Mouse (Mus musculus) liver, embryonic 15.5 days (tissue): ENCODE data around the gene Fam168b. TPM values are rescaled to one million over a fixed set of nuclear protein-coding genes. Genes with fewer than 3 reads are reported as not detected.

Source experiments
- ATAC-seq: fragments of 200-750 bp; cut with Nextera tagmentation; 2 replicates; pipeline ENCODE4 v1.8.0; 2017; ENCODE audit warnings: moderate number of reproducible peaks, mild to moderate bottlenecking, moderate library complexity; ENCODE audit not compliant: insufficient read depth
- H3K27ac ChIP-seq: fragments of 300-500 bp; sonication (generic); replicated peaks from 2 replicates; pipeline ENCODE4 v1.5.1; 2015; ENCODE audit warnings: mild to moderate bottlenecking, inconsistent platforms
- H3K27me3 ChIP-seq: fragments of 300-500 bp; sonication (generic); 2 replicates; pipeline ENCODE4 v1.6.1; 2015; ENCODE audit warnings: mild to moderate bottlenecking, inconsistent platforms
- H3K36me3 ChIP-seq: fragments of 300-500 bp; sonication (generic); replicated peaks from 2 replicates; pipeline ENCODE4 v1.6.1; 2015; ENCODE audit warnings: moderate library complexity, mild to moderate bottlenecking, inconsistent platforms
- H3K4me1 ChIP-seq: fragments of 300-500 bp; sonication (generic); replicated peaks from 2 replicates; pipeline ENCODE4 v1.6.1; 2015; ENCODE audit warnings: inconsistent platforms
- H3K4me2 ChIP-seq: fragments of 300-500 bp; sonication (generic); 2 replicates; pipeline ENCODE4 v1.6.1; 2015; ENCODE audit warnings: moderate library complexity, mild to moderate bottlenecking, inconsistent platforms
- H3K4me3 ChIP-seq: fragments of 300-500 bp; sonication (generic); replicated peaks from 2 replicates; pipeline ENCODE4 v1.5.1; 2015; ENCODE audit warnings: mild to moderate bottlenecking, inconsistent platforms
- H3K9ac ChIP-seq: fragments of 300-500 bp; sonication (generic); 2 replicates; pipeline ENCODE4 v1.6.1; 2015; ENCODE audit warnings: moderate library complexity, mild to moderate bottlenecking, inconsistent platforms
- H3K9me3 ChIP-seq: fragments of 300-500 bp; sonication (generic); replicated peaks from 2 replicates; pipeline ENCODE4 v1.6.1; 2016; ENCODE audit warnings: inconsistent platforms
- WGBS: fragments of 180-500 bp; shearing (Covaris S2); methylation state at CpG from one replicate; pipeline ENCODE4 v1.1.7; 2015; ENCODE audit warnings: mixed read lengths; ENCODE audit not compliant: insufficient replicate concordance; 5-methylcytosine and 5-hydroxymethylcytosine counted together
- polyA plus RNA-seq: library from polyadenylated mRNA; unstranded; fragments of >200 nt; fragmentation: Nextera tagmentation; extraction: Ambion mirVana; gene quantifications from 2 replicates; pipeline ENCODE4 v1.2.1, GENCODE M21; 2015

Gene Fam168b
- polyA plus RNA-seq, 1 experiment from 2014 or later, result 15.1 TPM

DNA sequence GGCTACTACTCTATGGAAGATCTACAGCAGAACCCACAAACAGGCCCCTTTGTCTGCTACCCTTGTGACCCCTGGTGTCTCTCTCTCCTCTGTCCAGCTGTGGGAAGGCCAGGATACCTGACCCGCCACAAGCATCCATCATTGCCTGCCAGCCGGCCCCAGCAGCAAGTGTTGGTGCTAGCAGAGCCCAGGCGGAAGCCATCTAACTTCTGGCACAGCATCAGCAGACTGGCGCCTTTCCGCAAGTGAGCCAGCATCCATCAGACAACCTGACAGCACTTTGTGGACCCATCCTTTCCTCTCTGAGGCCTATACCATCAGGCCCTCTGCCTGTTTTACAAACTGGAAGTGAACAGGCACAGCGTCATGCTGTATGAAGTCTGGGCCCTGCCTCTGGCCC, 31.3 kb downstream of the Fam168b start:
- Histone ChIP-seq H3K9me3 (no peaks in the 10 kb centered on the region), H3K9ac (no peak overlapping the region), H3K4me3 (no peak overlapping the region), H3K4me1 (no peaks in the 10 kb centered on the region), H3K27ac (no peak overlapping the region), H3K4me2 (no peak overlapping the region), H3K27me3 (no peaks in the 10 kb centered on the region), H3K36me3 (peaks cover 46% of the 10 kb centered on the region)
- ATAC-seq, result no peak
- WGBS, result 79% methylated on average over 6 of the region's 6 CpGs

DNA sequence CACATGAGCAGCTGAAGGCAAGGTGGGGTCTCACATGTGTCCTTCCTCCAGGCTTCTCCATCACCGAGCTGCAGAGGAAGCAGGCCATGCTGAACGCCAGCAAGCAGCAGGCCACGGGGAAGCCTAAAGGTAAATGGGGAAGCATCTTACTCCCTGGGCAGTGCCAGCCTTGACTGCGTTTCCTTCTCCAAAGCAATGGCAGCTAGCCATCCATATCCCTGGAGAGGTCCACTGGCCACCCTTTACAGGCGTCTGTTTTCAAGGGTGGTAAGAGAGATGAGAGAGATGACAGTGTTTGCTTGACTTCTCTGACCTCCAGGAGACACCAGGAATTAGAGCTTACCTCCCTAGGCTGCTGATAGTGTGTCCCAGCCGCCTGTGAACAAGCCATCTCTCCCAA, 31.8 kb downstream of the Fam168b start:
- WGBS, result 72% methylated on average over 6 of the region's 6 CpGs
- Histone ChIP-seq H3K9ac (no peak overlapping the region), H3K27me3 (no peaks in the 10 kb centered on the region; the same call in 1 of the 2 replicates), H3K36me3 (peaks cover 41% of the 10 kb centered on the region), H3K4me1 (peaks cover 5% of the 10 kb centered on the region), H3K4me3 (no peak overlapping the region), H3K4me2 (no peak overlapping the region), H3K27ac (no peak overlapping the region), H3K9me3 (no peaks in the 10 kb centered on the region)
- ATAC-seq, result no peak

DNA sequence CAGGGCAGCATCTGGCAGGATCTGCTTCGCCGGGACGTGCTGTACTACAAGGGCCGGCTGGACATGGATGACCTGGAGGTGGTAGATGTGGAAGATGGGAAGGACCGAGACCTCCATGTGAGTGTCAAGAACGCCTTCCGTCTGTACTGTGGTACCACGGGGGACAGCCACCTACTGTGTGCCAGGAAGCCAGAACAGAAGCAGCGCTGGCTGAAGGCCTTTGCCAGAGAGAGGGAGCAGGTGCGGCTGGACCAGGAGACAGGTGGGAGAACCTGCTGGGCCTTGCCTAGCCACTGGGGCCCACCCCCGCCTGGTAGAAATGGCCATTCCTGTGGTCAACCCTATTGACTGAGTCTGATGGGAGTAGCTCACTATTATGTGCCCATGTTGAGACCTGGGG, 32.6 kb downstream of the Fam168b start:
- Histone ChIP-seq H3K27ac (no peak overlapping the region), H3K9me3 (no peaks in the 10 kb centered on the region), H3K4me1 (peaks cover 5% of the 10 kb centered on the region), H3K36me3 (peaks cover 33% of the 10 kb centered on the region), H3K4me3 (no peak overlapping the region), H3K4me2 (no peak overlapping the region), H3K9ac (no peak overlapping the region), H3K27me3 (no peaks in the 10 kb centered on the region; the same call in 1 of the 2 replicates)
- 86% methylated on average over 11 of the region's 11 CpGs for WGBS
- ATAC-seq, result no peak

DNA sequence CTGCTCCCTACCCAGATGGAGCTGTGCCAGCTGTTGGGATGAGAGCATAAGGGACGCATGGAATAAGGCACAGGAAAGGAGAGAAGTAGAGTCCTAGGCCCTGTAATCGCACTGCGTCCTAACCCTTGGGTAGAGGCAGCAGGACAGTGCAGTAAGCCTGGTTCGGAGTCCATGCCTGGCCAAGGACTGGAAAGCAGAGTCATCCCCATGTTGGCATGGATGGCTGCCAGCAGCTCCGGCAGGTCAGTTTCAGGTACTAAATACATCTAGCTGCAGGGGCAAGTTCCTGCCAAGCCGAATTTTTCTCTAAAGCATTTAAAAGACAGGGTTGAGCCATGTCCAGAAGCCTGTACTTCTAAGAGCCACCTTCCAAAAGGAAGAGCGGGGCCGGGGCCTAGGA, 34.4 kb downstream of the Fam168b start:
- H3K9me3 ChIP-seq, result no peaks in the 10 kb centered on the region
- H3K4me2 ChIP-seq, result no peak overlapping the region
- H3K4me1 ChIP-seq, result peaks cover 5% of the 10 kb centered on the region
- no peak overlapping the region for H3K27ac ChIP-seq
- no peaks in the 10 kb centered on the region; the same call in 1 of the 2 replicates for H3K27me3 ChIP-seq
- H3K36me3 ChIP-seq, result peaks cover 15% of the 10 kb centered on the region
- H3K4me3 ChIP-seq, result no peak overlapping the region
- ATAC-seq, result no peak
- WGBS, result 84% methylated on average over 8 of the region's 8 CpGs
- H3K9ac ChIP-seq, result no peak overlapping the region

DNA sequence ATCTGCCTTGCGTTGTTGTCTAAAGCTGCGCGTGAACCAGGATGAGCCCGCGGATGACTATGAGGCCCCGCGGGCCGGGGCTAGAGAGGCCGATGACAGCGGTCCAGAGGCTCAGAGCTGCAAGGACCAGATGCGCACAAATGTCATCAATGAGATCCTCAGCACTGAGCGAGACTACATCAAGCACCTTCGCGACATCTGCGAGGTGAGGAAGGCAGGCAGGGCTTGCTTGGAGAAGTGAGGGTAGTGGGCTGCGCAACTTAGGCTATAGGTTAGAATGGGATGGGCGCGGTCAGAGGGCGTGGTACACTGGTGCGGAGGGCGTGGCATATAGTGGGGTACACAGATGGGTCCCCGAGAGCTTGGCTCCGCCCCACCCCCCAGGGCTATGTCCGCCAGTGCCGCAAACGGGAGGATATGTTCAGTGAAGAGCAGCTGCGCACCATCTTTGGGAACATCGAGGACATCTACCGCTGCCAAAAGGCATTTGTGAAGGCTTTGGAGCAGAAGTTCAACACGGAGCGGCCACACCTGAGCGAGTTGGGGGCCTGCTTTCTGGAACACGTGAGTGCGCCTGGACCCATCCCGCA, 36.8 kb downstream of the Fam168b start:
- Histone ChIP-seq H3K4me2 (no peak overlapping the region), H3K4me1 (peaks cover 20% of the 10 kb centered on the region), H3K36me3 (no peaks in the 10 kb centered on the region), H3K27me3 (no peaks in the 10 kb centered on the region; the same call in 1 of the 2 replicates), H3K27ac (no peak overlapping the region), H3K9me3 (no peaks in the 10 kb centered on the region), H3K9ac (no peak overlapping the region), H3K4me3 (no peak overlapping the region)
- no peak for ATAC-seq
- WGBS, result 43% methylated on average over 35 of the region's 35 CpGs

DNA sequence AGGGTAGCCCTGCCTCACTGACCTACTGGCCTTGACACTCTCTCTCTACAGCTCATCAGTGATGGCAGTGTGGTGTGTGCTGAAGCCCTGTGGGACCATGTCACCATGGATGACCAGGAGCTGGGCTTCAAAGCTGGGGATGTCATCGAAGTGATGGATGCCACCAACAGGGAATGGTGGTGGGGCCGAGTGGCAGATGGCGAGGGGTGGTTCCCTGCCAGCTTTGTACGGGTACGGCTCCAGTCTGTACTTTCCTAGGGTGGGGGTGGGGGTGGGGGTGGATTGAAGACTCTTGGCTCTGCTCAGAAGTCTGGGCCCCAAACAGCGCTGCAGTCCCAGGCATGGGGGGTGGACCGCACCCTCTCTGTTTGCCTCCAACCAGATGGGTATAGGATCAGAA, 38.0 kb downstream of the Fam168b start:
- Histone ChIP-seq H3K9ac (no peak overlapping the region), H3K4me3 (no peak overlapping the region), H3K4me1 (peaks cover 21% of the 10 kb centered on the region), H3K27ac (no peak overlapping the region), H3K4me2 (no peak overlapping the region), H3K27me3 (no peaks in the 10 kb centered on the region; the same call in 1 of the 2 replicates), H3K9me3 (no peaks in the 10 kb centered on the region), H3K36me3 (no peaks in the 10 kb centered on the region)
- 85% methylated on average over 7 of the region's 7 CpGs for whole genome bisulfite sequencing
- no peak for ATAC-seq

DNA sequence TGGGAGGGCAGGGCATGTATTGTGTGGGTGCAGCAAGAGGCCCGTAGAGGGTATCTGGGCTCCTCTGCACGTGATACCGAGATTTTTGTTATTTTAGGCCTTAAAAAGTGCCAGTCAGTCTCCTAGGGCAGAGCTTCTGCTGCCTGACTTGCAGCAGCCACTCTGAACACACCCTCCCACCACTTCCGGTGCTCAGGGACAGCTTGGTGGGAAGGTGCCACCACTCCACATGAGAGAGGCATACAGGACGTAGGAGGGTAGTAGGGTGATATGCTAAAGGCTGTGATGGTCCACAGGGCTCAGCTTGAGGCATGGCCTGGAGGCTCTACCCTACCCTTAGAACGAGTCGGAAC, 40.6 kb downstream of the Fam168b start:
- no peak for ATAC-seq
- WGBS, result 19% methylated on average over 7 of the region's 7 CpGs
- Histone ChIP-seq H3K9me3 (no peaks in the 10 kb centered on the region), H3K27ac (no peak overlapping the region), H3K4me3 (peak overlapping the region; percentile 65), H3K27me3 (no peaks in the 10 kb centered on the region; the same call in 1 of the 2 replicates), H3K4me2 (peak overlapping the region; percentile 86), H3K36me3 (no peaks in the 10 kb centered on the region), H3K9ac (no peak overlapping the region), H3K4me1 (peaks cover 21% of the 10 kb centered on the region)

DNA sequence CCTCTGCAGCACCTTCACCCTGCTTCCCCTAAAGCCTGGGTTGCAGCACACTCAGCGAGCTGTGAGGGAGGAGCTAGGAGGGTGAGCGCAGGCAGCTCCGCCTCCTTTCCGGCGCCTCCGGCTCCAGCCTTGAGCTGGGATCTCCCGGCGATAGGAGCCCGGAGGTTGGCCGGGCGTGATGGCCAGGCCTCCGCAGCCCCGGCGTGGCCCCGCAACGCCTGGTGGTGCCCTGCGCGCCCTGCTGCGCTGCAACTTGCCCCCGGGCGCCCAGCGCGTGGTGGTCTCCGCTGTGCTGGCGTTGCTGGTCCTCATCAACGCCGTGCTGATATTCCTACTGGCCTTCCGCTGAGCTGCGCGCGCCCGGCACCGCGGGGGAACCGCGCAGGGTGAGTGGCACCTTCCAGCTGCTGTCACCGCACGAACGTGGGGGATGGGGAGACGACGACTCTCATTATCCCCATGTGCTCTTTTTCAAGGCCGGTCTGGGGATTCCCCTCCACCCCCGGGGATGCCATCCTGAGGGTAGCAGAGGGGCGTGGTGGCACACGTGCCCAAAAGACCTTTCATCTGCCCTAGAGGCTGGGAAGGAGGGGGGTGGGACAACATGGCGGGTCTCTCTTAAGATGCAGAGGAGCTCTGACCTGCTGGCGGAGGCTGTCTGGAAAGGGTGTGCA, 41.1 kb downstream of the Fam168b start:
- peak overlapping the region; percentile 86 for H3K4me2 ChIP-seq
- no peaks in the 10 kb centered on the region; the same call in 1 of the 2 replicates for H3K27me3 ChIP-seq
- H3K4me3 ChIP-seq, result peak overlapping the region; percentile 65
- under 1% methylated on average over 47 of the region's 47 CpGs for WGBS
- H3K36me3 ChIP-seq, result no peaks in the 10 kb centered on the region
- peaks cover 21% of the 10 kb centered on the region for H3K4me1 ChIP-seq
- peak overlapping the region; percentile 45; the same call in 1 of the 2 replicates for H3K27ac ChIP-seq
- peak; percentile 62 for ATAC-seq
- H3K9ac ChIP-seq, result peak overlapping the region; percentile 52; the same call in 1 of the 2 replicates
- no peaks in the 10 kb centered on the region for H3K9me3 ChIP-seq

DNA sequence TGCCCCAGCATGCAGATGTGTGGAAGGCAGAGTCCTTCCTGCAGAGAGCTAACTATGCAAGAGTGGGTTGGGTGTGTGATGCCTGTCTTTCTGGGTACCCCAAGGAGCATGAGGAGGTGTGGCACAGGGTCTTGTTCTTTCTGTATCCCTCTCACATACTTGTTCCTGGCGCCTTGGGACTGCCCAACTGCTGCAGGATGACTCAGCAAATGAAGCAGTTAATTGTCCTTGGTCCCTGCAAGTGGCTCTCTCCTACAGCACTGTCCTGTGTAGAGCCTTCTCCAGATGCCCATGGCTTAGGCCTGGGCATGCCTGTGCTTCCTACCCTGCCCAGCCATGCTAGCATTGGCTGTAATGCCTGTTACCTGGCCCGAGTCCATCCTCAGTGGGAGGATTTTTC, 43.7 kb downstream of the Fam168b start:
- H3K4me2 ChIP-seq, result no peak overlapping the region
- no peak for ATAC-seq
- 27% methylated on average over 2 of the region's 2 CpGs for WGBS
- no peak overlapping the region for H3K27ac ChIP-seq
- peaks cover 15% of the 10 kb centered on the region for H3K4me1 ChIP-seq
- no peak overlapping the region for H3K9ac ChIP-seq
- H3K4me3 ChIP-seq, result no peak overlapping the region
- no peaks in the 10 kb centered on the region for H3K27me3 ChIP-seq
- no peaks in the 10 kb centered on the region for H3K9me3 ChIP-seq
- no peaks in the 10 kb centered on the region for H3K36me3 ChIP-seq

DNA sequence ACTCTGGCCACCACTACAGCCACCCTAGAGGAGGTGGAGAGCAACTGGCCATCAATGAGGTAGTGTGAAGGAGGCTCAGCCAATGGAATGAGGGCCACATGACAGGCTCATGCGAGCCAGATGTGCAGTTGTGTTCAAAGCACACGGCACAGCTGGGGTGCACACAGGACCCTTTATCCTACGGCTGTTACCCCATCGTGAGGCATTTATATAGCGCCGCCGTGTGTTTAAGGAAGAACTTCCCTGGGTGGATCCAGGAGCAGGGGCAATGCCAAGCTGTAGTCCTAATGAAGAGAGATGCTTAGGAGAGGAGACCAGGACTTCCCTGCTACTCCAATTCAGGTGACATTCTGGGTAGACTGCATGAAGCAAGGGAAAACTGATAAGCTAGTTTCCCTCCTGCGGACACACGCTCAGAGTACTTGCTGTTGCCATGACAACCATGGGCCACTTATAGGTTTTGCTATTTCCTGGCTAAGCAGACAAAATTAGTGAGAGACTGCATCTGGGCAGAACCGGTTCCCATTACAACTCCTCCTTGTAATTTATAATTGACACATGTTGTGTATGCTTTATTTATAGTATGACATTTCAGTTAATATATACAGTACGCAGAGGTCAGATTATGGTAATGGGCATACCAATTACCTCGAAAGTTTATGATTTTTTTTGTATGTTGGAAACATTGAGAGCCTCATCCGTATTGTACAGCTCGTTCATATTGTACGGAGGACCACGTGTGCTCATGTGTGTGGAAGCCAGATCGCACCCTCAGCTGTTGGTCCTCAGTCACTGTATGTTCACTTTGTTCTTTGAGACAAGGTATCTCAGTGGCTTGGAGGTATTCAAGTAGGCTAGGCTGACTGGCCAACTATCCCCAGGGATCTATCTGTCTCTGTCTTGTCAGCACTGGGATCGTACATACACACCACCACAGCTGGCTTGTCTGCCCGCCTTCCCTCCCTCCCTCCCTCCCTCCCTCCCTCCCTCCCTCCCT, 49.3 kb downstream of the Fam168b start:
- Histone ChIP-seq H3K9me3 (no peaks in the 10 kb centered on the region), H3K4me1 (no peaks in the 10 kb centered on the region), H3K4me3 (no peak overlapping the region), H3K27me3 (no peaks in the 10 kb centered on the region), H3K4me2 (no peak overlapping the region), H3K9ac (no peak overlapping the region), H3K27ac (no peak overlapping the region), H3K36me3 (no peaks in the 10 kb centered on the region)
- WGBS, result 65% methylated on average over 19 of the region's 19 CpGs
- no peak for ATAC-seq
